Mouse (Mus musculus) adrenal gland, postnatal 10 days (tissue): Measurements from ENCODE around the gene Vmn1r12. TPM values are rescaled to one million over a fixed set of nuclear protein-coding genes. Genes with fewer than 3 reads are reported as not detected.
"Not testable (repeated sequence)": the region's sequence is repeated elsewhere in the genome, so short reads cannot be mapped to it uniquely, and the experiment has no call there.

Source experiments
- DNase-seq: peaks from one replicate; pipeline ENCODE4 v3.0.0; 2021; ENCODE audit warnings: mixed read lengths
- long read RNA-seq, 2 experiments: library from polyadenylated mRNA; stranded (forward); transcript quantifications; one replicate each; pipeline ENCODE4 v2.0.0; 2021
- total RNA-seq, 2 experiments: library from RNA; stranded (reverse); gene quantifications; 2 replicates each; pipeline ENCODE4 v1.2.3; 2021

Vmn1r12 gene
- total RNA-seq: not detected
- long read RNA-seq, experiment 1: 0 reads
- long read RNA-seq, experiment 2: 0 reads

- no peak for DNase-seq
Measured at GRCm38 (mm10) chr6:57156619-57157018, at the start of gene Vmn1r12. TSS of gene Vmn1r12 (plus strand) at chr6:57156919.

- DNase-seq: no peak
Measured at GRCm38 (mm10) chr6:57109154-57109553, 47.6 kb upstream of the Vmn1r12 start, which contains the start of gene Vmn1r10. TSS of gene Vmn1r10 (plus strand) at chr6:57109454.

- no peak for DNase-seq
Measured at GRCm38 (mm10) chr6:57133155-57133554, 23.6 kb upstream of the Vmn1r12 start, which contains the start of gene Vmn1r11. TSS of gene Vmn1r11 (plus strand) at chr6:57133455.

GRCm38 (mm10) chr6:57190016-57190415 lies 33.3 kb downstream of the Vmn1r12 start:
- DNase-seq: not testable (repeated sequence)

GRCm38 (mm10) chr6:57202990-57203389 lies 46.3 kb downstream of the Vmn1r12 start, which contains the start of gene Vmn1r13:
TSS of gene Vmn1r13 (plus strand) at chr6:57203290.
- DNase-seq: not testable (repeated sequence)

Other genes with a start within 250 kb of the Vmn1r12 start
- 10 to 100 TPM; 24.8 to 29.0 TPM for gene Nt5c3, start 233.0 kb upstream of the Vmn1r12 start, total RNA-seq
- under 1 TPM; 0.30 to 0.36 TPM for gene Vmn1r4, start 232.9 kb upstream of the Vmn1r12 start, total RNA-seq
- gene Vmn1r5, start 186.6 kb upstream of the Vmn1r12 start, total RNA-seq: not detected
- gene Vmn1r6, start 159.7 kb upstream of the Vmn1r12 start, total RNA-seq: not detected
- not detected for gene Vmn1r7, start 131.6 kb upstream of the Vmn1r12 start, total RNA-seq
- not detected for gene Vmn1r8, start 124.6 kb upstream of the Vmn1r12 start, total RNA-seq
- gene Vmn1r9, start 90.1 kb upstream of the Vmn1r12 start, total RNA-seq: not detected
- gene Vmn1r10, start 47.5 kb upstream of the Vmn1r12 start, total RNA-seq: not detected
- gene Vmn1r11, start 23.5 kb upstream of the Vmn1r12 start, total RNA-seq: not detected
- gene Vmn1r13, start 46.4 kb downstream of the Vmn1r12 start, total RNA-seq: not detected
- gene Vmn1r14, start 74.8 kb downstream of the Vmn1r12 start, total RNA-seq: not detected
- not detected for gene Vmn1r15, start 101.0 kb downstream of the Vmn1r12 start, total RNA-seq
- gene Vmn1r16, start 172.6 kb downstream of the Vmn1r12 start, total RNA-seq: not detected
- not detected for gene Vmn1r17, start 206.8 kb downstream of the Vmn1r12 start, total RNA-seq
- gene Vmn1r18, start 238.9 kb downstream of the Vmn1r12 start, total RNA-seq: not detected
- gene Vmn1r19, start 246.9 kb downstream of the Vmn1r12 start, total RNA-seq: not detected